Mouse (Mus musculus) c-Kit-positive CD71-positive TER-119-negative erythroid progenitor cells, embryonic 14.5 days (primary cell): ENCODE results near the gene Olfr1000.
"Not testable (repeated sequence)": the region's sequence is repeated elsewhere in the genome, so short reads cannot be mapped to it uniquely, and the experiment has no call there.

Experiments used
- DNase-seq: peaks from one replicate; pipeline ENCODE4 v3.0.0-alpha.2; 2013; ENCODE audit warnings: low read depth

Olfr1000 gene

GRCm38 (mm10) chr2:85611803-85612202 lies at the start of gene Olfr1000:
Gene Olfr1000, minus strand, starts transcription at chr2:85611903.
- DNase-seq: no peak

- DNase-seq: no peak
Measured at GRCm38 (mm10) chr2:85650604-85651003, 38.9 kb upstream of the Olfr1000 start, which contains the start of gene Olfr1002. Gene Olfr1002, minus strand, starts transcription at chr2:85650704.

GRCm38 (mm10) chr2:85588648-85589047 lies 23.1 kb downstream of the Olfr1000 start, which contains the start of gene Olfr998:
Gene Olfr998, plus strand, starts transcription at chr2:85588948.
- not testable (repeated sequence) for DNase-seq

- DNase-seq: no peak
Measured at GRCm38 (mm10) chr2:85578915-85579314, 32.8 kb downstream of the Olfr1000 start, which contains the start of gene Olfr996. Gene Olfr996, plus strand, starts transcription at chr2:85579215.

- peak; percentile 10 for DNase-seq
Measured at GRCm38 (mm10) chr2:85561187-85561586, 50.5 kb downstream of the Olfr1000 start.

- no peak for DNase-seq
Measured at GRCm38 (mm10) chr2:85560226-85560625, 51.5 kb downstream of the Olfr1000 start.
